Mouse (Mus musculus) midbrain, embryonic 16.5 days (tissue): ENCODE results near the gene BC052040. TPM values are rescaled to one million over a fixed set of nuclear protein-coding genes. Genes with fewer than 3 reads are reported as not detected.

Experiments used
- ATAC-seq: fragments of 200-750 bp; cut with Nextera tagmentation; 2 replicates; pipeline ENCODE4 v1.8.0; 2017; ENCODE audit warnings: moderate TSS enrichment
- H3K27ac ChIP-seq: fragments of 300-500 bp; sonication (generic); 2 replicates; pipeline ENCODE4 v1.5.1; 2014; ENCODE audit warnings: mild to moderate bottlenecking, low read length, mixed read lengths
- H3K27me3 ChIP-seq: fragments of 300-500 bp; sonication (generic); 2 replicates; pipeline ENCODE4 v1.6.1; 2014; ENCODE audit warnings: low read depth, low read length, mixed read lengths; ENCODE audit not compliant: control insufficient read depth, insufficient read depth
- H3K36me3 ChIP-seq: fragments of 300-500 bp; sonication (generic); 2 replicates; pipeline ENCODE4 v1.6.1; 2014; ENCODE audit warnings: mild to moderate bottlenecking, low read length, moderate library complexity, mixed read lengths; ENCODE audit not compliant: control insufficient read depth, insufficient read depth
- H3K4me1 ChIP-seq: fragments of 300-500 bp; sonication (generic); 2 replicates; pipeline ENCODE4 v1.6.1; 2014; ENCODE audit warnings: mild to moderate bottlenecking, low read length, mixed read lengths; ENCODE audit not compliant: control insufficient read depth, insufficient read depth
- H3K4me2 ChIP-seq: fragments of 300-500 bp; sonication (generic); 2 replicates; pipeline ENCODE4 v1.6.1; 2014; ENCODE audit warnings: mild to moderate bottlenecking, low read length, mixed read lengths
- H3K4me3 ChIP-seq: fragments of 300-500 bp; sonication (generic); 2 replicates; pipeline ENCODE4 v1.5.1; 2014; ENCODE audit warnings: low read depth, mild to moderate bottlenecking, low read length, moderate library complexity, mixed read lengths
- H3K9ac ChIP-seq: fragments of 300-500 bp; sonication (generic); 2 replicates; pipeline ENCODE4 v1.6.1; 2014; ENCODE audit warnings: low read depth, low read length, mixed read lengths
- H3K9me3 ChIP-seq: fragments of 300-500 bp; sonication (generic); replicated peaks from 2 replicates; pipeline ENCODE4 v1.6.1; 2014; ENCODE audit warnings: mild to moderate bottlenecking, low read length, mixed read lengths; ENCODE audit not compliant: control insufficient read depth, poor library complexity, severe bottlenecking
- WGBS: fragments of 180-500 bp; shearing (Covaris S2); extraction: QIAGEN DNeasy Blood & Tissue Kit; methylation state at CpG from one replicate; pipeline ENCODE4 v1.1.7; 2014; 5-methylcytosine and 5-hydroxymethylcytosine counted together
- polyA plus RNA-seq: library from polyadenylated mRNA; unstranded; fragments of >200 nt; fragmentation: Nextera tagmentation; extraction: Ambion mirVana; gene quantifications from 2 replicates; pipeline ENCODE4 v1.2.1, GENCODE M21; 2015

The BC052040 gene
- polyA plus RNA-seq, 1 experiment from 2014 or later, result 21.7 TPM

- WGBS, result 79% methylated on average over 7 of the region's 7 CpGs
- ATAC-seq, result no peak
- Histone ChIP-seq H3K9ac (no peak overlapping the region), H3K36me3 (no peaks in the 10 kb centered on the region), H3K4me1 (0 out of 2 replicates have a peak, but pooled peaks cover 2% of the 10 kb centered on the region), H3K4me3 (no peak overlapping the region), H3K9me3 (no peaks in the 10 kb centered on the region), H3K27ac (no peak overlapping the region), H3K27me3 (no peaks in the 10 kb centered on the region), H3K4me2 (no peak overlapping the region)
These were observed 169.7 kb downstream of the BC052040 start for GRCm38 (mm10) chr2:115751177-115751576.

GRCm38 (mm10) chr2:115757685-115758084, 176.2 kb downstream of the BC052040 start:
- Histone ChIP-seq H3K4me3 (no peak overlapping the region), H3K9ac (no peak overlapping the region), H3K9me3 (no peaks in the 10 kb centered on the region), H3K36me3 (no peaks in the 10 kb centered on the region), H3K27me3 (no peaks in the 10 kb centered on the region), H3K27ac (no peak overlapping the region), H3K4me1 (no peaks in the 10 kb centered on the region), H3K4me2 (no peak overlapping the region)
- WGBS, result 67% methylated on average over 6 of the region's 6 CpGs
- ATAC-seq, result no peak

GRCm38 (mm10) chr2:115758542-115758941, 177.0 kb downstream of the BC052040 start:
- Histone ChIP-seq H3K9me3 (no peaks in the 10 kb centered on the region), H3K4me3 (no peak overlapping the region), H3K27ac (no peak overlapping the region), H3K4me1 (no peaks in the 10 kb centered on the region), H3K27me3 (no peaks in the 10 kb centered on the region), H3K36me3 (no peaks in the 10 kb centered on the region), H3K9ac (no peak overlapping the region), H3K4me2 (no peak overlapping the region)
- WGBS, result 87% methylated on average over 6 of the region's 6 CpGs
- no peak for ATAC-seq

- H3K9me3 ChIP-seq, result no peaks in the 10 kb centered on the region
- no peak for ATAC-seq
These were observed 183.2 kb downstream of the BC052040 start for GRCm38 (mm10) chr2:115764595-115765305.

GRCm38 (mm10) chr2:115769597-115770305, 188.2 kb downstream of the BC052040 start:
- H3K4me1 ChIP-seq, result no peaks in the 10 kb centered on the region
- no peak overlapping the region for H3K9ac ChIP-seq
- ATAC-seq, result no peak
- H3K4me3 ChIP-seq, result no peak overlapping the region
- no peak overlapping the region for H3K4me2 ChIP-seq
- H3K27ac ChIP-seq, result no peak overlapping the region
- H3K27me3 ChIP-seq, result no peaks in the 10 kb centered on the region
- H3K9me3 ChIP-seq, result no peaks in the 10 kb centered on the region
- WGBS, result 94% methylated on average over 10 of the region's 10 CpGs
- no peaks in the 10 kb centered on the region for H3K36me3 ChIP-seq

More at GRCm38 (mm10) chr2:115764595-115765305, 183.2 kb downstream of the BC052040 start:
- H3K4me3 ChIP-seq, result no peak overlapping the region
- WGBS, result 92% methylated on average over 8 of the region's 8 CpGs
- H3K36me3 ChIP-seq, result no peaks in the 10 kb centered on the region
- H3K4me1 ChIP-seq, result no peaks in the 10 kb centered on the region
- no peak overlapping the region for H3K9ac ChIP-seq
- H3K27me3 ChIP-seq, result no peaks in the 10 kb centered on the region
- no peak overlapping the region for H3K4me2 ChIP-seq
- no peak overlapping the region for H3K27ac ChIP-seq

DNA sequence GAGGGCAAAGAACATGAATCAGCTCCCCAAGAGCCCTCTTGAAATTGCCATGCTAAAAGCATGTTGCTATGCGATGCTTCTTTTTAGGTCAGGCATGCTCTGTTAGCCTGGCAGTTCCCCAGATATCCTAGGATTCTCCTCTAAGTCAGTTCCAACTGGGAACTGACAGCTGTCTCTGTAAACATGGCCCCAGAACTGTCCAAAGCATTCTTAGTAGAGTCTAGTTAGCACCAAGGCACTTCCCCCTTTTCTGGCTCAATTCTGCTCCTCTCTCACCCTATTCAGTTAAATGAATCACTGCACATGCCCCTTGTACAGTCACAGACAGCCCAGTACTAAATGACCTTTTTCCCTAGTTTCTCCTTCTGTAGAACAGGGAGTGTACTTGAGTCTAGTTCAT, 191.2 kb downstream of the BC052040 start:
- Histone ChIP-seq H3K9me3 (no peaks in the 10 kb centered on the region), H3K4me1 (no peaks in the 10 kb centered on the region), H3K27ac (no peak overlapping the region), H3K27me3 (no peaks in the 10 kb centered on the region), H3K4me2 (no peak overlapping the region), H3K36me3 (no peaks in the 10 kb centered on the region), H3K9ac (no peak overlapping the region), H3K4me3 (no peak overlapping the region)
- WGBS, result 95% methylated on average over 1 of the region's 1 CpGs
- no peak for ATAC-seq

DNA sequence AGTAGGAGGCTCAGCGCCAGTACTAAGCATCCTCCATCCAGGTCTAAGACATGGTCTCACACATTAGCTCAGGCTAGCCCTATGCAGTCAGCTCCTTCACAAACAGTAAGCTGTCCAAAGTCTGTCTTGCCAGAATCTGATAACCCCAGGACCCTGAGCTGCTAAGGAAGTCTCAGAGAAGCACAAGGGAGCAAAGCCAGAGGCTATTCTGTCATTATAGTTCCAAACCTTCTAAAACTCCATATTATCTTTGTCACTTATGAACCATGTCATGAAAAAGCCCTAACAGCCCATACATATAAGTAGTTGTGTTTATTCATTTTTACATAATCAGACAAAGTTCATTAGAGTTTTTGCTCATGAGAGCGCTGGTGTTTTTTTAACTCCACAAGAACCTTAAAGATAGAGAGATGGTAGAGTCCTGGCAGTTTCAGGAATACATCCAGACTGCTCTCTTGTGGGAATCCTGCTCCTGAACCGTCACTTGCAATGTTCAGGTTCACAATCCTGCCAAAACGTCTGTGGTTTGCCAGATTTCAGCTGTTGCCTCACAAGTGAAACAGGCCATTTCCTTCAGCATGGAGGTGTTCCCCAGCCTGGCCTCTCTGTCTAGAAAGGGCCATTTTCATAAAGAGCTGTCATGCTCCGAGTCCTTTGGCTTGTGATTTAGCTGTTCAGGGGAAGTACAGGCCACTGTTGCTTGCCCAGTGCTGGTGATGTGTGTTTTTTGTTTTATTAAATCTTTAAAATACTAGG, 192.8 kb downstream of the BC052040 start:
- Histone ChIP-seq H3K9me3 (no peaks in the 10 kb centered on the region), H3K4me2 (no peak overlapping the region), H3K9ac (no peak overlapping the region), H3K27me3 (no peaks in the 10 kb centered on the region), H3K4me1 (no peaks in the 10 kb centered on the region), H3K4me3 (no peak overlapping the region), H3K36me3 (no peaks in the 10 kb centered on the region), H3K27ac (no peak overlapping the region)
- ATAC-seq, result no peak
- WGBS, result 83% methylated on average over 5 of the region's 5 CpGs

DNA sequence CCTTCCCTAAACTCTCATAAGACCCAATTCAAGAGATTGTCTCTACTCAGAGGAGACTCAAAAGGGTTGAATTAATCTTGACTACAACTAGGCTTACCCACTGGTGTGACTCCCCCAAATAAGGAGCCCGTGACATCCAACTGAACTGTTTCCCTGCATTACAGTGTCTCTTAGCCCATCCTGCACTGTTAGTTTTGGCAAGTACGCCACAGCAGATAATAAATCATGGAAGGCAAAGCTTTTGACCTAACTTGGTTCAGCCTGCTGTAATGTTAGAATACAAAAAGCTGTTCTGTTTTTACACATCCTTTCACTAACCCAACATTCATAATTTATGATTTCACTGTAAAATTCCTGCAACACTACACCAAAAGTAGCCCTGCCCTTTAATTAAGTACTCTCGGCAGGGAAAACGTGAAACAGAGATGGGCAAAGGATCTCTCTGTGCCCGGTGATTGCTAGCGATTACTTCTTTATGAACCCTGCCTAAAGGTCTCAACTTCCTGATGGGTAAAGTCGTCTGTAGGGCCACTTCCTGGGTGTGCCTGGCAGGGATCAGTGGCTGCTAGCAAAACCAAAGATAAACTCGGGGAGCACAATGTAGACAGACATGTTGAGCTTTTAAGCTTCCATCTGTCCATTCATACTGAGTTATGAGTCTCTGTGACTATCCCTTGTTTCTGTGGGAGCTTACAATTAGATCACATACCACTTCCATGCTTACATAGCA, 194.1 kb downstream of the BC052040 start:
- Histone ChIP-seq H3K36me3 (no peaks in the 10 kb centered on the region), H3K4me1 (no peaks in the 10 kb centered on the region), H3K4me3 (no peak overlapping the region), H3K27me3 (no peaks in the 10 kb centered on the region), H3K9me3 (no peaks in the 10 kb centered on the region), H3K9ac (no peak overlapping the region), H3K4me2 (no peak overlapping the region), H3K27ac (no peak overlapping the region)
- WGBS, result 88% methylated on average over 8 of the region's 8 CpGs
- no peak for ATAC-seq
